Mouse (Mus musculus): ENCODE data around the gene Nr2c1. TPM values are rescaled to one million over a fixed set of nuclear protein-coding genes. Genes with fewer than 3 reads are reported as not detected.

Gene Nr2c1
- polyA plus RNA-seq, 1 experiment, result 10.1 TPM

DNA sequence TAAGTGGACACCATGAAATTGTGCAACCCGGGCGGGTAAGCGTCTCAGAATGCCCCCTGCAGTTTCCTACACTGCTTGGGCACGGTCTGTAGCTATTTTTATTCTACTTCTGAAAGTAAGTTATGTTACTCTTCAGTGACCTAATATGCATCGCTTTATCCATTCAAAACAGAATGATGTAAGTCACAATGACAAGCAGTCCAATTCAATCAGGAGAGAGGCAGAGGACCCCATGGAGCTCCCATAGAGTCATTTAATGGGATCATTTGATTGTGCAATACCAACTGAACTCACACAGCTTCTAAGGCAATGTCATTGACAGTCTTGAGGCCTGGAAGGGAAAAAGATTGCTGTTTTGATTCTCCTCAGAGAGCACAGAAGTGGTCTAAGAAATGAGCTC is 24.2 kb upstream of the Nr2c1 start:
- no peaks in the 10 kb centered on the region for H3K27me3 ChIP-seq (ENCODE audit: control insufficient read depth, insufficient read depth, low read length)
- H3K36me3 ChIP-seq (ENCODE audit: control insufficient read depth, insufficient read depth, low read length), result no peaks in the 10 kb centered on the region
- no peaks in the 10 kb centered on the region for H3K4me1 ChIP-seq (ENCODE audit: control insufficient read depth, insufficient read depth, low read length)
- H3K27ac ChIP-seq (ENCODE audit: control insufficient read depth, insufficient read depth, low read depth, low read length), result no peak overlapping the region
- H3K4me3 ChIP-seq (ENCODE audit: control insufficient read depth, low read depth, low read length), result no peak overlapping the region
- TF ChIP-seq CTCF (IDR thresholded peaks at IDR 0.05; ENCODE audit: control insufficient read depth, insufficient read depth, insufficient replicate concordance, low read depth, low read length) (no peak), POLR2A (IDR thresholded peaks at IDR 0.05; ENCODE audit: control insufficient read depth, low read depth, low read length) (no peak)

DNA sequence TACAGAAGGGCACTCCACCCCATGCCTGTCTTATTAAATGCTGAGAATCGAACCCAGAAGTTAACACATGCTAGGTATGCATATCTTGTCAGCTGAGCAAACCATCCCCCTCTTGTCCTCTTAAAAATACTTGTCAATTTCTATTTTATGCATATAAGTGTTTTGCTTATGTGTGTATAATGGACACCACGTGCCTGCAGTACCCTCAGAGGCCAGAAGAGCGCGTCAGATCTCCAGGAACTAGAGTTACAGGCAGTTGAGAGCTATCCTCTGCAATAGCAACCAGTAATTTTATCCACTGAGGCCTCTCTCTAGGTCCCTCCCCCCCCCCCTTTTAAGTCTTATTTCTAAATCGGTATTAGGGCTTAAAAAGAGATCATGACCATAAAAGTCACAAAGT is 23.4 kb upstream of the Nr2c1 start:
- Histone ChIP-seq H3K36me3 (ENCODE audit: control insufficient read depth, insufficient read depth, low read length) (no peaks in the 10 kb centered on the region), H3K27me3 (ENCODE audit: control insufficient read depth, insufficient read depth, low read length) (no peaks in the 10 kb centered on the region), H3K4me3 (ENCODE audit: control insufficient read depth, low read depth, low read length) (no peak overlapping the region), H3K27ac (ENCODE audit: control insufficient read depth, insufficient read depth, low read depth, low read length) (no peak overlapping the region), H3K4me1 (ENCODE audit: control insufficient read depth, insufficient read depth, low read length) (no peaks in the 10 kb centered on the region)
- no peak for TF ChIP-seq POLR2A (IDR thresholded peaks at IDR 0.05; ENCODE audit: control insufficient read depth, low read depth, low read length)
- peak; percentile 28; the same call in 1 of the 2 replicates for TF ChIP-seq CTCF (IDR thresholded peaks at IDR 0.05; ENCODE audit: control insufficient read depth, insufficient read depth, insufficient replicate concordance, low read depth, low read length)

DNA sequence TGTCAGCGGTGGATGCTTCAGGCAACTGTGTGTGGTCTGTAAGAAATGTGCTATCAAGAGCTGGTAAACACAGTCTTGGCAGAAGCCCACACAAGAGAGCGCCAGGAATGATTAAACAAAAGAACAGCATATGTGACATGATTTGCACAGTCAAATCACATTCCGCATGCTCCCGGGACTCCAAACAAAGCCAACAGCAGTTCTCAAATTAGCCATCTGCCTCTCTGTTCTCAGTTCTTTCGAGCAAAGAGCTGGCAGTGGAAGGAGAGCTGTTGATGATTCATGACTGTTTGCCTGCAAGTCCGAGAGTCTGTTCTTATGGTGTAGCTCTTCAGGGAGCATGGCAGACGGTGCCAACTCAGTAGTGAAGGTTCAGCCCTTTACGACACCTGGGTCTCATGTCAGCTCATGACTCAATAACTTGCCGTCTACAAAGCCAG is 18.1 kb upstream of the Nr2c1 start:
- H3K36me3 ChIP-seq (ENCODE audit: control insufficient read depth, insufficient read depth, low read length), result no peaks in the 10 kb centered on the region
- no peak overlapping the region for H3K4me3 ChIP-seq (ENCODE audit: control insufficient read depth, low read depth, low read length)
- H3K4me1 ChIP-seq (ENCODE audit: control insufficient read depth, insufficient read depth, low read length), result no peaks in the 10 kb centered on the region
- no peak overlapping the region for H3K27ac ChIP-seq (ENCODE audit: control insufficient read depth, insufficient read depth, low read depth, low read length)
- H3K27me3 ChIP-seq (ENCODE audit: control insufficient read depth, insufficient read depth, low read length), result no peaks in the 10 kb centered on the region
- TF ChIP-seq POLR2A (IDR thresholded peaks at IDR 0.05; ENCODE audit: control insufficient read depth, low read depth, low read length), result no peak
- TF ChIP-seq CTCF (IDR thresholded peaks at IDR 0.05; ENCODE audit: control insufficient read depth, insufficient read depth, insufficient replicate concordance, low read depth, low read length), result no peak

DNA sequence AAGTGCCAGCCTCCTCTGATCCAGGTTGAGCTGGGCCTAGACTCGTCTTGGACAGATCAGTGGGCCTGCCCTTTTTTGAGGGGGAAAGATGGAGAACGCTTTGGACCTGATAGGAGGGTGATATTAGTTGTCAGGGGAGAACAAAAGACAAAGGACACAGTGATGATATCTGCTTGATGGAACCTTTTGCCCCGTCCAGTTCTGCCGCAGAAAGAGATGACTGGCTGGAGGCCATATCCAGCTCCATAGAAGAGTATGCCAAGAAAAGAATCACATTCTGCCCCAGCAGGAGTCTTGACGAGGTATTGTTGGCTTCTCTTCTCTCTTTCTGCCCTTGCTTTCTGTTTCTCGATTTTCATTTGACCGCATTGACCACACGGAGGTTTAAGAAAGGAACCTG is 14.7 kb upstream of the Nr2c1 start:
- H3K27me3 ChIP-seq (ENCODE audit: control insufficient read depth, insufficient read depth, low read length), result no peaks in the 10 kb centered on the region
- peaks cover 3% of the 10 kb centered on the region; the same call in 1 of the 2 replicates for H3K36me3 ChIP-seq (ENCODE audit: control insufficient read depth, insufficient read depth, low read length)
- TF ChIP-seq CTCF (IDR thresholded peaks at IDR 0.05; ENCODE audit: control insufficient read depth, insufficient read depth, insufficient replicate concordance, low read depth, low read length) (no peak), POLR2A (IDR thresholded peaks at IDR 0.05; ENCODE audit: control insufficient read depth, low read depth, low read length) (no peak)
- no peak overlapping the region for H3K4me3 ChIP-seq (ENCODE audit: control insufficient read depth, low read depth, low read length)
- no peaks in the 10 kb centered on the region for H3K4me1 ChIP-seq (ENCODE audit: control insufficient read depth, insufficient read depth, low read length)
- no peak overlapping the region for H3K27ac ChIP-seq (ENCODE audit: control insufficient read depth, insufficient read depth, low read depth, low read length)

DNA sequence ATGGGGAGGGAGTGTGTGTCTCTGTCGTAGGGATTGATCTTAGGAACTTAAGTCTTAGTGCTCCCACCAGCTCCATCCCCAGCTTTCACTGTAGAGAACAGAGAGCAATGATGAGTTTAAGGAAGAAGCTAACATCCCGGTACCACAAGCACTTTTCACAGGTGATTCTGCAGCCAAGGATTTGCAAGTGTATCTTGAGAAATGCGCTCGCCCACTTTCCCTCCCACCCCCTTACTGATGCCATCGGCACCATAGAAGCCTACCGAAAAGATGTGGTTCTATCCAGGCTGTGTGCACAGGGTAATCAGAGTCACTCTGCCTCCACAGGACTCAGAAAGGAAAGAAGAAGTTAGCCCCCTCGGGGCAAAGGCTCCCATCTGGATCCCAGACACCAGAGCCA is 14.1 kb upstream of the Nr2c1 start:
- H3K27me3 ChIP-seq (ENCODE audit: control insufficient read depth, insufficient read depth, low read length), result no peaks in the 10 kb centered on the region
- H3K36me3 ChIP-seq (ENCODE audit: control insufficient read depth, insufficient read depth, low read length), result peaks cover 3% of the 10 kb centered on the region; the same call in 1 of the 2 replicates
- H3K4me1 ChIP-seq (ENCODE audit: control insufficient read depth, insufficient read depth, low read length), result no peaks in the 10 kb centered on the region
- TF ChIP-seq CTCF (IDR thresholded peaks at IDR 0.05; ENCODE audit: control insufficient read depth, insufficient read depth, insufficient replicate concordance, low read depth, low read length), result no peak
- H3K27ac ChIP-seq (ENCODE audit: control insufficient read depth, insufficient read depth, low read depth, low read length), result no peak overlapping the region
- no peak overlapping the region for H3K4me3 ChIP-seq (ENCODE audit: control insufficient read depth, low read depth, low read length)

DNA sequence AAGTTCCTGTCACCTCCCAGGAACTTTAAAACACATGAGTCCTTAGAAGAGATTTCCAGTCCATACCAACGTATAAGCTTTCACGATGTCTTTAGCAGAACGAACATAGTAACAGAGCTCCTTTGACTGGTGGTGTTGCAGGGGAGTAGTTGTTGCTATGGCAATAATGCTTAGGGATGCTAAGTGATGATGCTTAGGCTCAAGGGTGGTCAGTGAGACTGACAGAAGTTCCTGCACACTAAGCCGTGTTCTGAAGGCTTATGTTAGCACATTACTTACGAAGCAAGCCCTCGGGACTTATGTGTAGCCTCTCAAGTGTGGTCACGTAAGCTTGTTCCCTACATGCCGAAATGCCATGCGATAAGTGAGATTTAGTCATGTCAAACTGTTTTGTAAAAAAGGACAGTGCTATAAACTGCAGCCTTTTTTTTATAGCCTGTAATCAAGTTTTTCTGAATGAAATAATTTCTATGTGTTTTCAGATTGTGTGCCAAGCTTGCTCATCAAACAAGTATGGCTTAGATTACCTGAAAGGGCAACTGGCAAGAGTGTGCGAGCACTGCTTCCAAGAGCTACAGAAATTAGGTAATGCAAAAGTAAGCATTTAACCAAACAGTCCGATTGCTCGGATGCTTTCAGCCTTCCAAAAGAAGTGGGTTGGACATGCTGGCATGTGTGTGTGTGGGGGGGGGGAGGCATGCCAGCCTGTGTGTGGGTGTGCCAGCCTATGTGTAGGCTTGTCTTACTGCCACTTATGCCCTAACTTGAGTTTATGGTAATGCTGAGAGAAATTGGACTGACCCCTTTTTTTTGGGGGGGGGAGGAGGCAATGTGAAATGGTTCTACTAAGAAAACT is 13.1 kb upstream of the Nr2c1 start:
- peaks cover 3% of the 10 kb centered on the region; the same call in 1 of the 2 replicates for H3K36me3 ChIP-seq (ENCODE audit: control insufficient read depth, insufficient read depth, low read length)

DNA sequence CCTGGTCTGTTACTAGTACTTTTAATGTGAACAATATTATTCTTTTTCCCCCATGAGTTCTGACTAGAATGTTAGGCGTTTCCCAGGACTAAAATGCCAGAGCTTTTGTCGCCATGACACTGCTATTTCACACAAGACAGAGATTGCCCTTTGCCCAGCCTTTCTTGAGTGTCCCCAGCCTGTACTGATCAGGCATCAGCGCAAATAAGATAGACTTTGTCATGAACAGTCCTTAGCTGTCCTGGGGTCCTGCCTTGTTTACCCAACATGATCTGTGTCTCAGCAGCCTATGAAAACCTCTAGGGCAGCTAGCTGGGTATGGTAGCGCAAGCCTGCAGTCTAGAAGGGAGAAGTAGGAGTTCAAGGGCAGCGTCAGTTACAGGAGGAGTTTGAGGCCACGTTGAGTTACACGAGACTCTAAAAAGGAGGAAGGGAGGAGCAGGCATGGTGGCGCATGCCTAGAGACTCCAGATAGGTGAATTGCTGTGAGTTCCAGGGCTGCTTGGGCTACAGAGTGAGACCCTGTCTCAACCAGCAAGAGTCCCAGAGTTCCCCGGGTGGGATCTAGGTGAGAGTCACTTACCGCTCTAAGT is 8.8 kb upstream of the Nr2c1 start:
- H3K27ac ChIP-seq (ENCODE audit: control insufficient read depth, insufficient read depth, low read depth, low read length), result no peak overlapping the region
- H3K4me3 ChIP-seq (ENCODE audit: control insufficient read depth, low read depth, low read length), result no peak overlapping the region
- TF ChIP-seq CTCF (IDR thresholded peaks at IDR 0.05; ENCODE audit: control insufficient read depth, insufficient read depth, insufficient replicate concordance, low read depth, low read length) (no peak), POLR2A (IDR thresholded peaks at IDR 0.05; ENCODE audit: control insufficient read depth, low read depth, low read length) (no peak)
- peaks cover 3% of the 10 kb centered on the region; the same call in 1 of the 2 replicates for H3K36me3 ChIP-seq (ENCODE audit: control insufficient read depth, insufficient read depth, low read length)
- H3K27me3 ChIP-seq (ENCODE audit: control insufficient read depth, insufficient read depth, low read length), result no peaks in the 10 kb centered on the region
- H3K4me1 ChIP-seq (ENCODE audit: control insufficient read depth, insufficient read depth, low read length), result no peaks in the 10 kb centered on the region

More for the DNA sequence above, 13.1 kb upstream of the Nr2c1 start:
- TF ChIP-seq CTCF (IDR thresholded peaks at IDR 0.05; ENCODE audit: control insufficient read depth, insufficient read depth, insufficient replicate concordance, low read depth, low read length), result no peak
- TF ChIP-seq POLR2A (IDR thresholded peaks at IDR 0.05; ENCODE audit: control insufficient read depth, low read depth, low read length), result no peak
- Histone ChIP-seq H3K27ac (ENCODE audit: control insufficient read depth, insufficient read depth, low read depth, low read length) (no peak overlapping the region), H3K4me3 (ENCODE audit: control insufficient read depth, low read depth, low read length) (no peak overlapping the region), H3K27me3 (ENCODE audit: control insufficient read depth, insufficient read depth, low read length) (no peaks in the 10 kb centered on the region), H3K4me1 (ENCODE audit: control insufficient read depth, insufficient read depth, low read length) (no peaks in the 10 kb centered on the region)

Data from testis, adult 2 months (tissue).